Mouse (Mus musculus) heart, postnatal 0 days (tissue): Measurements from ENCODE around the gene Susd3.

Source experiments
- CTCF ChIP-seq: IDR thresholded peaks from 2 replicates; pipeline ENCODE4 v1.5.1; 2016; ENCODE audit warnings: antibody characterized with exemption, control low read depth, low read depth
- EP300 ChIP-seq: IDR thresholded peaks from 2 replicates; pipeline ENCODE4 v1.6.1; 2016; ENCODE audit warnings: antibody characterized with exemption, low read depth

- TF ChIP-seq CTCF (no peak), EP300 (no peak)
These were observed 52.9 kb downstream of the Susd3 start for GRCm38 (mm10) chr13:49195651-49196050.
